Mouse (Mus musculus) liver, embryonic 16.5 days (tissue): ENCODE measurements at regions not wholly inside any gene's neighbourhood (a gene's known extent, or its start where the extent isn't known, plus 50 kb on each side); places are given as distances from the start of the nearest gene placed in this dataset.

Source experiments
- ATAC-seq: fragments of 200-750 bp; cut with Nextera tagmentation; 2 replicates; pipeline ENCODE4 v1.8.0; 2017; ENCODE audit warnings: low read depth, mild to moderate bottlenecking, moderate number of reproducible peaks, moderate library complexity
- H3K27ac ChIP-seq: fragments of 300-500 bp; sonication (generic); 2 replicates; pipeline ENCODE4 v1.5.1; 2014; ENCODE audit warnings: mild to moderate bottlenecking, low read length
- H3K27me3 ChIP-seq: fragments of 300-500 bp; sonication (generic); 2 replicates; pipeline ENCODE4 v1.6.1; 2014; ENCODE audit warnings: low read depth, low read length, mixed read lengths; ENCODE audit not compliant: control insufficient read depth, insufficient read depth
- H3K36me3 ChIP-seq: fragments of 300-500 bp; sonication (generic); 2 replicates; pipeline ENCODE4 v1.6.1; 2014; ENCODE audit warnings: mild to moderate bottlenecking; ENCODE audit not compliant: control insufficient read depth, insufficient read depth
- H3K4me1 ChIP-seq: fragments of 300-500 bp; sonication (generic); 2 replicates; pipeline ENCODE4 v1.6.1; 2014; ENCODE audit warnings: low read depth, low read length, mixed read lengths; ENCODE audit not compliant: control insufficient read depth
- H3K4me2 ChIP-seq: fragments of 300-500 bp; sonication (generic); 2 replicates; pipeline ENCODE4 v1.6.1; 2014; ENCODE audit warnings: low read depth, low read length, mixed read lengths
- H3K4me3 ChIP-seq: fragments of 300-500 bp; sonication (generic); 2 replicates; pipeline ENCODE4 v1.5.1; 2014; ENCODE audit warnings: low read depth, mild to moderate bottlenecking, low read length
- H3K9ac ChIP-seq: fragments of 300-500 bp; sonication (generic); 2 replicates; pipeline ENCODE4 v1.6.1; 2014; ENCODE audit warnings: low read depth, low read length
- H3K9me3 ChIP-seq: fragments of 300-500 bp; sonication (generic); replicated peaks from 2 replicates; pipeline ENCODE4 v1.6.1; 2016; ENCODE audit warnings: low read length; ENCODE audit not compliant: control insufficient read depth
- WGBS: fragments of 180-500 bp; shearing (Covaris S2); extraction: QIAGEN DNeasy Blood & Tissue Kit; methylation state at CpG from one replicate; pipeline ENCODE4 v1.1.7; 2014; ENCODE audit not compliant: insufficient replicate concordance; 5-methylcytosine and 5-hydroxymethylcytosine counted together

GRCm38 (mm10) chr2:28287210-28287860 lies 94.5 kb downstream of the Olfm1 start:
- H3K9me3 ChIP-seq: no peaks in the 10 kb centered on the region
- H3K4me3 ChIP-seq: no peak overlapping the region
- H3K4me1 ChIP-seq: no peaks in the 10 kb centered on the region
- no peak for ATAC-seq
- H3K27ac ChIP-seq: no peak overlapping the region
- WGBS: 54% methylated on average over 10 of the region's 10 CpGs
- no peak overlapping the region for H3K9ac ChIP-seq
- no peaks in the 10 kb centered on the region for H3K27me3 ChIP-seq
- H3K4me2 ChIP-seq: no peak overlapping the region
- H3K36me3 ChIP-seq: no peaks in the 10 kb centered on the region

DNA sequence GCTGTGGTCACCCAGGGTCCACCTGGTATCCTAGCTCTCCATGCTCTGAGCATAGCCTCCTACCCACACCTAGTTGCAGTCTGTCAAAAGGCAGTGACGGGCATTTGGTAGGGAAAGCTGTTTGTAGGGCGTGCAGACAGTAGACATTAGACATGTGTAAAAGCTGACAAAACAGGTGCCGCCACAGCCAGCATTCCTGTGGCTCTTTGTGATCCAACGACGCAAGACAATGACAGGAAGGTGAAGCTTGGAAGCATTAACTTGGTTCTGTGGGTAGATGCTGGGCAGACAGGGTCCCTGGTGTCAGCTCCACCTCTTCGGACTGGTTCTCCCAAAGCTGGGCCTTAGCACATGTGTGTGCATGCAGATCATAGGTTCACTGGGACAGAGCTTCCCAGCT lies 96.5 kb downstream of the Olfm1 start:
- no peaks in the 10 kb centered on the region for H3K4me1 ChIP-seq
- no peaks in the 10 kb centered on the region for H3K27me3 ChIP-seq
- 39% methylated on average over 6 of the region's 6 CpGs for WGBS
- no peak overlapping the region for H3K4me3 ChIP-seq
- ATAC-seq: no peak
- H3K27ac ChIP-seq: no peak overlapping the region
- no peaks in the 10 kb centered on the region for H3K36me3 ChIP-seq
- no peaks in the 10 kb centered on the region for H3K9me3 ChIP-seq
- no peak overlapping the region for H3K4me2 ChIP-seq
- H3K9ac ChIP-seq: no peak overlapping the region

DNA sequence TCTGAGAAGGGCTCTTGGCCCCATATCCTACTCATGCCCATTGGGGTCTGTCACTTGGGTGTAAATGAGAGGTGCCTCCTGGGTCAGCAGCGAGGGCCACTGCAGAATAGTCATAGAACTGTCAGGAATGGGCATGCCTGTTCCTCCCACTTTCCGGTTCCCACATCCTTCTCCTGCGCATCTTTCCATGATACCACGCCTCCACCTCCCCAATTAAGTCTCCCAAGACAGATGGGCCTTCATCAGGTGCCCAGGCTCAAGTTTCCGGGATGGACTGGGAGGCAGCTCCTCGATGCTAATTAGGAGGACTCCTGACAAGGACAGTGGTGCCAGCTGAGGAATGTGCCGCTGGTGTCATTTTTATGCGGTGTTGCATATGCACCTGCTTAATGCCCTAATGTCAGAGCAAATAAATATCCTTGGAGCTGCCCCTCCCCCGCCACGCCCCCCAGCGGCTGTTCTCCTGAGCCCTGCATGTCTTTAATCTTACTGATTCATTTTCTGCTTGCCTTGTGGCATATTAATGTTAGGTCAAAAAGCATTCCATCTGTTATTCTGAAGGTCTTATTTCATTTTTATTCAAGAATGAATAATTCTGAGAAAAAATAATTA lies 97.2 kb downstream of the Olfm1 start:
- Histone ChIP-seq H3K36me3 (no peaks in the 10 kb centered on the region), H3K4me3 (no peak overlapping the region), H3K9me3 (no peaks in the 10 kb centered on the region), H3K4me2 (no peak overlapping the region), H3K27me3 (no peaks in the 10 kb centered on the region), H3K4me1 (no peaks in the 10 kb centered on the region), H3K9ac (no peak overlapping the region), H3K27ac (no peak overlapping the region)
- no peak for ATAC-seq
- WGBS: 60% methylated on average over 11 of the region's 11 CpGs

- Histone ChIP-seq H3K27ac (no peak overlapping the region), H3K27me3 (no peaks in the 10 kb centered on the region), H3K4me2 (no peak overlapping the region), H3K9me3 (no peaks in the 10 kb centered on the region), H3K9ac (no peak overlapping the region), H3K36me3 (no peaks in the 10 kb centered on the region), H3K4me1 (no peaks in the 10 kb centered on the region), H3K4me3 (no peak overlapping the region)
- ATAC-seq: no peak
- 48% methylated on average over 7 of the region's 7 CpGs for WGBS
Observed at GRCm38 (mm10) chr2:28294509-28294908, 101.7 kb downstream of the Olfm1 start.

GRCm38 (mm10) chr2:28296183-28296582 lies 103.4 kb downstream of the Olfm1 start:
- no peak overlapping the region for H3K9ac ChIP-seq
- ATAC-seq: no peak
- H3K9me3 ChIP-seq: no peaks in the 10 kb centered on the region
- no peaks in the 10 kb centered on the region for H3K4me1 ChIP-seq
- 75% methylated on average over 12 of the region's 12 CpGs for WGBS
- H3K36me3 ChIP-seq: no peaks in the 10 kb centered on the region
- H3K4me3 ChIP-seq: no peak overlapping the region
- no peak overlapping the region for H3K27ac ChIP-seq
- no peak overlapping the region for H3K4me2 ChIP-seq
- H3K27me3 ChIP-seq: no peaks in the 10 kb centered on the region

- no peak for ATAC-seq
Observed at GRCm38 (mm10) chr2:28298738-28299137, 105.9 kb downstream of the Olfm1 start.

DNA sequence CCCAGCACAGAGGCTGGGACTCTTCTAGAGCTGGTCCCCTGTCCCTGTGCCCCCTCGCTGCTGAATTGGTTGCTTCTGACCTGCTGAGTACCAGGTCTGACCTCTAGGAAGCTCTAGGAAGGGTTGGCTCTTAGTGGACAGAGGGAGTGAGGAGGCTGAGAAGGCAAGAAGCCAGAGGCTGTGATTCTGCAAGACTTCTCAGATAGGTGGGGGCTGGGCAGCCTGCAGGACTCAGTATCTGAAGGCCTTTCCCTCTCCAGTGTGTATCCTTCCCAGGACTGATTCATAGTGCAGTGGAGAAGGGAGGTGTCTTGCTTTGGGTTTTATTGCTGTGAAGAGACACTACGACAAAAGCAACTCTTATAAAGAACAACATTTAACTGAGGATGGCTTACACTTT lies 106.6 kb downstream of the Olfm1 start:
- no peak for ATAC-seq
- Histone ChIP-seq H3K9ac (no peak overlapping the region), H3K36me3 (no peaks in the 10 kb centered on the region), H3K4me1 (no peaks in the 10 kb centered on the region), H3K9me3 (no peaks in the 10 kb centered on the region), H3K27me3 (no peaks in the 10 kb centered on the region), H3K4me3 (no peak overlapping the region), H3K4me2 (no peak overlapping the region), H3K27ac (no peak overlapping the region)
- whole genome bisulfite sequencing: 63% methylated on average over 2 of the region's 2 CpGs

More at GRCm38 (mm10) chr2:28298738-28299137, 105.9 kb downstream of the Olfm1 start:
- WGBS: 45% methylated on average over 6 of the region's 6 CpGs
- Histone ChIP-seq H3K4me2 (no peak overlapping the region), H3K4me3 (no peak overlapping the region), H3K9me3 (no peaks in the 10 kb centered on the region), H3K27ac (no peak overlapping the region), H3K9ac (no peak overlapping the region), H3K36me3 (no peaks in the 10 kb centered on the region), H3K27me3 (no peaks in the 10 kb centered on the region), H3K4me1 (no peaks in the 10 kb centered on the region)

DNA sequence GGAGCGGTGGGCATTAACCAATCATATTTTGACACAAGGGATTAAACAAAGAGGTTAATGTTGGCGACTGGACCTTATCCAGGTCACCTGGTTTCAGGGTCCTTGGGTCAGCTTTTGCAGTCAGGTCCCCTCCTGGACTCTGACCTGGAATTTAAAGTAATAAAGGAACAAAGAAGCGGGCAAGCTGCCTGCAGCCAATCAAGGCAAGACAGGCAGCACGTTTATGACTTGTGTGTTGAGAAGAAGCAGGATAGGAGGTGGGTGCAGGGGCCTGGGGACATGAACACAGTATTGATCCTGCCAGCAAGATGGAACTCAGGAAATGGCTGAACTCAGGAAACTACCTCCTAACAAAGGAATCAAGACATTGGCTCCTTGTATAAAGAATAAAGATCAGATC lies 108.5 kb downstream of the Olfm1 start:
- no peak overlapping the region for H3K4me3 ChIP-seq
- 49% methylated on average over 4 of the region's 4 CpGs for WGBS
- H3K27me3 ChIP-seq: no peaks in the 10 kb centered on the region
- H3K9ac ChIP-seq: no peak overlapping the region
- H3K9me3 ChIP-seq: no peaks in the 10 kb centered on the region
- no peaks in the 10 kb centered on the region for H3K4me1 ChIP-seq
- ATAC-seq: no peak
- no peaks in the 10 kb centered on the region for H3K36me3 ChIP-seq
- H3K27ac ChIP-seq: no peak overlapping the region
- H3K4me2 ChIP-seq: no peak overlapping the region

- H3K4me2 ChIP-seq: no peak overlapping the region
- ATAC-seq: no peak
- H3K4me3 ChIP-seq: no peak overlapping the region
- WGBS: 44% methylated on average over 5 of the region's 5 CpGs
- no peaks in the 10 kb centered on the region for H3K27me3 ChIP-seq
- no peak overlapping the region for H3K9ac ChIP-seq
- H3K9me3 ChIP-seq: no peaks in the 10 kb centered on the region
- H3K36me3 ChIP-seq: no peaks in the 10 kb centered on the region
- H3K27ac ChIP-seq: no peak overlapping the region
- H3K4me1 ChIP-seq: no peaks in the 10 kb centered on the region
Observed at GRCm38 (mm10) chr2:28303936-28304335, 111.1 kb downstream of the Olfm1 start.
